Mouse (Mus musculus) heart, adult 2 months (tissue): ENCODE results near the gene D10Jhu81e.

Source experiments
- CTCF ChIP-seq: fragments of 200-600 bp; IDR thresholded peaks from 2 replicates; pipeline ENCODE4 v1.8.1; 2022; ENCODE audit warnings: antibody characterized with exemption, mild to moderate bottlenecking, moderate library complexity
- EP300 ChIP-seq: fragments of 200-500 bp; IDR thresholded peaks from 2 replicates; pipeline ENCODE4 v1.6.1; 2011; ENCODE audit warnings: low read depth, low read length, control low read depth; ENCODE audit not compliant: insufficient read depth

DNA sequence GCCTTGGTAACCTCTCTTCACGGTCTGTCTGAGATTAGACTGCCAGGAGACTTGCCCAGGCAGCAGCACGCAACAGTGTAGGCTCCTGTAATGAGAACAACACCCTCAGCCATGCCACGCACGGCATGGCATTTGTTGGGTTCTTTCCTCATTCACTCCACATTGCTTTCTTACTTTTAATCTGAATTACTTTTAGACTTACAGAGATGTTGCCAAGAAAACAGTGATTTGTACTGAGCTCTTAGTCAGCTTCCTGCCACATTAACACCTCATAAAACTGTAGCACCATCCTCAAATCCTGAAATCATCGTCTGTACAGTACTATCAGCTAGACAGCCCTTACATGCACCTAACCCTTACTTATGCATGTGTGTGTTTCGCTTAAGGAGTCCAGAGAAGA is 49.0 kb upstream of the D10Jhu81e start:
- no peak for TF ChIP-seq CTCF
- no peak for TF ChIP-seq EP300
